Mouse (Mus musculus) neural tube, embryonic 10.5 days (tissue): ENCODE results near the gene Tsc22d4.

Experiments used
- DNase-seq: peaks from one replicate; pipeline ENCODE4 v3.0.0-alpha.2; 2017; ENCODE audit warnings: low spot score; ENCODE audit errors: extremely low spot score

Tsc22d4 gene

GRCm38 (mm10) chr5:137787151-137787928 lies 41.8 kb downstream of the Tsc22d4 start, which contains the start of the genes Mepce and Zcwpw1:
TSS of gene Mepce (minus strand) at chr5:137787655.
TSS of gene Zcwpw1 (plus strand) at chr5:137787798.
- peak; percentile 96 for DNase-seq

DNA sequence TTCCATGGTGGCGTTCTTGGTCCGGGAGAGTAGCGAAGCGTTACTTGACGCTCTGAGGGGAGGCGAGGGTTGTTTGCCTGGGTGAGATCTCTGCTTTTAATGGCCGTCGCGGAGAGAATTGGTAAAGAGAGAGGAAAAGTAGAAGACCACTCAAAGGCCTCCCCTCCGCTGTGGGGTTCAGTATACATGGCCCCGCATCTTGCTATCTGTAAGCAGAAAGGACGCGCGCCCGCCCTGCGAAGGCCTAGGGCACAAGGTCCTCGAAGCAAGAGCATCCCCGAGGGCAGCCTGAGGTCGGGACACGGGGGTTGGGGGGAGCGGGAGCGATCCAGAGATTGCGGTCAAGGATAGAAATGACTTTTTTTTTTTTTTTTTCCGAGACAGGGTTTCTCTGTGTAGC lies 42.6 kb downstream of the Tsc22d4 start:
- no peak for DNase-seq

GRCm38 (mm10) chr5:137788946-137789531 lies 43.5 kb downstream of the Tsc22d4 start:
- no peak for DNase-seq

DNA sequence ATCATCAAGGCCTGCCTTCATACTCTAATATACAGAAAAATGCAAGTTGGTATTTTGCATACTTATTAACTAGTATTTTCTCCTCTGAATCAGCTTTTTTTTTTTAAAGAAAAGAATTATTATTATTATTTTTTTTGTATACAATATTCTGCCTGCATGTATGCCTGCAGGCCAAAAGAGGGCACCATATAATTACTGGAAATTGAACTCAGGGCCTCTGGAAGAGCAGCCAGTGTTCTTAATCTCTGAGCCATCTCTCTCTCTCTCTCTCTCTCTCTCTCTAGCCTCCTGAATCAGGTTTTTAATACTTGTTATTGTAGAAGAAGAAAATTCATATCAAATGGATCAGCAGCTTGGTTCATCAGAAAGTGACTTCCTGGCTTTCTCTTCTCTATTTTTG lies 46.0 kb downstream of the Tsc22d4 start:
- DNase-seq = no peak

DNA sequence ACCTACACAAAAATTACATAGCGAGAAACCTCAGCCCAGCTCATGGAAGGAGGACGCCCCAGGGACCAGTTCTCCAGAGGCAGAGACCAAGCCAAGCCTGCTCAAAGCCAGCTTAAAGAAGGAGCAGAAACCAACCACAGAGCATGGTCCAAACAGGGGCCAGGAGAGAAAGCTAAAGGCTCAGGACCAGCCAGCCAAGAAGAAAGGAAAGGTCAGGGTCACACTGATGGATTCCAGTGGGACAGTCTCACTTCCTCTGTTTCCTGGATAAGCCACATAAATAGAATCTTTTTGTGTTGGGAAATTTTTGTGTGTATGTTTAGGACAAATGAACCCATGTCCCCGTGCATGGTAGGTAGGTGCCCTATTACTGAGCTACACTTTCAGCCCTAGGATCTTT lies 51.1 kb downstream of the Tsc22d4 start:
- no peak for DNase-seq

DNA sequence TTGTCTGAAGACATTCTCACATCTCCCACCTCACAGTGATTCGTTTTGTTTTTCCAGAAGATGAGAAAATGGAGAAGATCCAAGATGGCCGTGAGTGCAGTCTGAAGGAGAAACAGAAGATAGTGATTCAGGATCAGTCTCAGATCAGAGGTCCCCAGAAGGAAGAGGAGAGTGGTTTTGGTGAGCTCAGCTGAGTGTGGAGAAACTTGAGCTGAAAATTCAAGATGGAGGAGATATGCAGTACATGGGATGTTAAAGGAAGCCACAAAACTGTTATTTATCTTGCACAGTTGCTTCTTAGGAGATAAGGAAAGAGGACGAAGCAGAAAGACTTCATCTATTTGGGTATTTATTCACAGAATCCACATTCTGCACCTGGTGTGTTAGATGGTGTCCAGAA lies 55.4 kb downstream of the Tsc22d4 start:
- DNase-seq = no peak

GRCm38 (mm10) chr5:137806158-137806557 lies 60.6 kb downstream of the Tsc22d4 start:
- no peak for DNase-seq

- DNase-seq = no peak
Measured at GRCm38 (mm10) chr5:137808316-137808715, 62.8 kb downstream of the Tsc22d4 start.

DNA sequence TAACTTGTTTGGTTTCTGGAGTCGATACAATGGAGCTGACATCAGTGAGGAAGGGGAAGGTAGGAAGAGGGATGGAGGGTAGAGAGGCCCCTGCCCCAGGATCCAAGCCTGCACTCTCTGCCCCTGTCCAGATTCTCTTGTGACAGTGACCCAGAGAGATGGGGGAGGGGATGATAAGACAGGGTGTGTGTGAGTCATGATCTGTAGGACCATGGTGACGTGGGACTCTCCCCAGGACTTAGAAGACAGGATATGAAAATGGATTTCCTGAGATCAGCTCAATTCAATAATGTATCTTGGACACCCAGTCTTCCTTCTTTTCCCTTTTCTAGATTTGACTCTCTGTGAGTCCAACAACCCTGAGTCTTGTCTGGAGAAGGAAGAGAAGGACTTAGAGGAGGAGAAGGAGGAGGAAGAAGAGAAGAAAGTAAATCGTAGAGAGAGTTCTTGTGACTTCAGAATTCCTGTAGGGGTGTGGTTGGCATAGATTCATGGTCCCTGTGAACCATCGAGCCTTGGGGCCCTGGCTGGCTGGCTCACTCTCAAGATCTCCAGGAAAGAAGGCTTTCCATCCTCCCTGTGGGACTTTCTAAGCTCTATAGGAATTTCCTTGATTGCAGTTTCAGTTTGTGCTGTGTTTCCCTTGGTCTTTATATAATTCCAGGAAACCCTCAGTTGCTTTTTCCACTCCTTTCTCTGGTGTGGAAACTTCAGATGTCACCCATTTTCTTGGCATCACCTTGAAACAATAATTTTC lies 72.1 kb downstream of the Tsc22d4 start:
- no peak for DNase-seq
